Comparison of ENCODE assay signal across 12 mouse cellular contexts in the genomic region with DNA sequence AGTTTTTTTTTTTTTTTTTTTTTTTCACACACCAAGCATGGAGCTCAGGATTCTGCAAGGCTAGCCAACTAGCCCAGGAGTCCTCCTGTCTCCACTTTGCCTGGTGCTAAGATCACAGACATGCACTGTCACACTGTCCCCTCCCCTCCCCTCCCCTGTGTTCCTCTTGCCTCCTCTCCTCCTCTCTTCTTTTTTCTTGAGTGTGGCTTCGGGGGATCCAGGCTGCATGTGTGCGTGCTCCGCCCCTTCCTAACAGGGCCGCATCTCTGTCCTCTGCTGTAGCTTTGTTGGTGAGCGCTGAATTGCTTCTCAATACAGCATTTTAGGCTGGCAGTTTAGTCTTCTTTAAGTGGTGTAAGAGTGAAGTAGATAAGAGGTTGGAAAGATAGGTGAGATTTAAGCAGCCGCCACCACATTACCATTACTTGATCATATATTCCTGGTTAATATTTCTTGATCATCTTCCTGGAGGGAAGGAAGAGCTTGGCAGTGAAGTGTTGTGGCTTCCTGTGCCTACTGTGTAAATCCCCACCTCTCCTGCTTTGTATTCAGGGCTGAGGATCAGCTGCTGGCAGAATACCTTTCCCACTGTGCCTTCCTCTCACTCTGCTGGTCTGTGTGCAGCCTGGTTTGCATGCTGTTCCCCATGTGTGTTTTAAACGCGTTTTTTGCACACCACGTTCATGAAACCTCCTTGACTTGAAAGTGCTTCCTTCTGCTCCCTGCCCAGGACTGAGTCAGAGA.
DNase-seq lines count a peak whose midpoint lies in the region; ATAC-seq and TF ChIP-seq lines count a peak whose summit lies in the region.
"Had no signal": no experiment of that assay in that cellular context is flagged by ENCODE, and none has a peak within 500 bp of the region (broad histone marks: within the 10 kb centered on the region; RNA-seq: fewer than 3 reads in every experiment).

No protein-coding gene starts in this region.

- H3K27ac ChIP-seq in forebrain, embryonic 10.5 days, result peak overlapping the region; percentile 63; the same call in 1 of the 2 replicates
- no peak overlapping the region for H3K27ac ChIP-seq in forebrain, embryonic 11.5 days (ENCODE audit: low read depth, low read length)
- H3K27ac ChIP-seq in hindbrain, postnatal 0 days, result peak overlapping the region; percentile 77
- H3K27ac ChIP-seq: lung, embryonic 15.5 days had no signal

- peaks cover 20% of the 10 kb centered on the region for H3K4me1 ChIP-seq in forebrain, embryonic 10.5 days
- peaks cover 10% of the 10 kb centered on the region; the same call in 1 of the 2 replicates for H3K4me1 ChIP-seq in forebrain, embryonic 11.5 days (replicated peaks; ENCODE audit: control insufficient read depth, insufficient read depth, low read length)
- peaks cover 21% of the 10 kb centered on the region for H3K4me1 ChIP-seq in hindbrain, postnatal 0 days (ENCODE audit: insufficient read depth, low read length)

- no peak for TF ChIP-seq CTCF in hindbrain, postnatal 0 days (IDR thresholded peaks at IDR 0.05; ENCODE audit: low read depth)

- no peaks in the 10 kb centered on the region for H3K27me3 ChIP-seq in forebrain, embryonic 10.5 days (ENCODE audit: poor library complexity, severe bottlenecking)
- no peaks in the 10 kb centered on the region for H3K27me3 ChIP-seq in forebrain, embryonic 11.5 days (ENCODE audit: control insufficient read depth, insufficient read depth, low read length)
- no peaks in the 10 kb centered on the region for H3K27me3 ChIP-seq in hindbrain, postnatal 0 days (ENCODE audit: insufficient read depth, low read length)
- H3K27me3 ChIP-seq: lung, embryonic 15.5 days had no signal

- peaks cover 3% of the 10 kb centered on the region for H3K36me3 ChIP-seq in forebrain, embryonic 10.5 days (replicated peaks)
- no peaks in the 10 kb centered on the region for H3K36me3 ChIP-seq in forebrain, embryonic 11.5 days (ENCODE audit: control insufficient read depth, insufficient read depth, low read length)
- no peaks in the 10 kb centered on the region for H3K36me3 ChIP-seq in hindbrain, postnatal 0 days (ENCODE audit: insufficient read depth, low read length)
- H3K36me3 ChIP-seq: lung, embryonic 15.5 days had no signal

- 21% methylated on average over 9 of the region's 9 CpGs for WGBS in forebrain, embryonic 10.5 days
- 23% methylated on average over 9 of the region's 9 CpGs for WGBS in forebrain, embryonic 11.5 days
- WGBS in hindbrain, postnatal 0 days, result 18% methylated on average over 9 of the region's 9 CpGs

- no peak for DNase-seq in forebrain, embryonic 10.5 days (ENCODE audit: extremely low spot score, low spot score)
- no peak for DNase-seq in forebrain, embryonic 11.5 days (ENCODE audit: low spot score)
- peak; percentile 16 for DNase-seq in thymus, postnatal 0 days (ENCODE audit: low spot score)
- no peak for DNase-seq in thymus, postnatal 25 days
- DNase-seq in hindbrain, postnatal 0 days (ENCODE audit: low spot score), result peak; percentile 47
- DNase-seq in right cerebral cortex, adult 2 months (ENCODE audit: low spot score in 2 of 2), result no peak
- no peak for DNase-seq in gastrocnemius, postnatal 25 days
- DNase-seq in natural killer cell, adult 2 months (ENCODE audit: low spot score in 2 of 2), result no peak
- DNase-seq: B cell, adult 2 months; cerebellum, adult 9-11 months; gastrocnemius, postnatal 10 days had no signal

- H3K4me3 ChIP-seq in forebrain, embryonic 10.5 days, result no peak overlapping the region
- no peak overlapping the region for H3K4me3 ChIP-seq in forebrain, embryonic 11.5 days (ENCODE audit: low read depth, low read length)
- no peak overlapping the region for H3K4me3 ChIP-seq in hindbrain, postnatal 0 days (ENCODE audit: low read length)
- H3K4me3 ChIP-seq: lung, embryonic 15.5 days had no signal

- ATAC-seq in forebrain, embryonic 11.5 days (replicated peaks; ENCODE audit: low FRiP score), result no peak
- peak; percentile 51; the same call in 1 of the 2 replicates for ATAC-seq in hindbrain, postnatal 0 days

- H3K4me2 ChIP-seq in forebrain, embryonic 11.5 days (ENCODE audit: low read depth, low read length, severe bottlenecking), result no peak overlapping the region
- H3K4me2 ChIP-seq in hindbrain, postnatal 0 days (ENCODE audit: low read depth, low read length), result peak overlapping the region; percentile 14; the same call in 1 of the 2 replicates
- H3K4me2 ChIP-seq: lung, embryonic 15.5 days had no signal

- H3K9me3 ChIP-seq in forebrain, embryonic 10.5 days, result no peaks in the 10 kb centered on the region
- H3K9me3 ChIP-seq in forebrain, embryonic 11.5 days (ENCODE audit: control insufficient read depth, low read length), result no peaks in the 10 kb centered on the region
- no peaks in the 10 kb centered on the region for H3K9me3 ChIP-seq in hindbrain, postnatal 0 days (ENCODE audit: low read length)
- H3K9me3 ChIP-seq: lung, embryonic 15.5 days had no signal

- H3K9ac ChIP-seq in forebrain, embryonic 11.5 days (ENCODE audit: low read length), result no peak overlapping the region; the same call in none of the 2 replicates
- peak overlapping the region; percentile 4; the same call in 1 of the 2 replicates for H3K9ac ChIP-seq in hindbrain, postnatal 0 days (replicated peaks; ENCODE audit: low read length)
- H3K9ac ChIP-seq: lung, embryonic 15.5 days had no signal

Comparison
In these comparisons a context has a peak if more than half of its experiments do, and no peak if none do; other contexts are left out.
1. DNase-seq: peak in thymus, postnatal 0 days (single experiment) and hindbrain, postnatal 0 days (single experiment); none in forebrain, embryonic 10.5 days (single experiment), forebrain, embryonic 11.5 days (single experiment), thymus, postnatal 25 days (single experiment), right cerebral cortex, adult 2 months (0 of 2), gastrocnemius, postnatal 25 days (single experiment) and natural killer cell, adult 2 months (0 of 2).